Comparison of ENCODE assay signal across 26 mouse cellular contexts in the genomic region with DNA sequence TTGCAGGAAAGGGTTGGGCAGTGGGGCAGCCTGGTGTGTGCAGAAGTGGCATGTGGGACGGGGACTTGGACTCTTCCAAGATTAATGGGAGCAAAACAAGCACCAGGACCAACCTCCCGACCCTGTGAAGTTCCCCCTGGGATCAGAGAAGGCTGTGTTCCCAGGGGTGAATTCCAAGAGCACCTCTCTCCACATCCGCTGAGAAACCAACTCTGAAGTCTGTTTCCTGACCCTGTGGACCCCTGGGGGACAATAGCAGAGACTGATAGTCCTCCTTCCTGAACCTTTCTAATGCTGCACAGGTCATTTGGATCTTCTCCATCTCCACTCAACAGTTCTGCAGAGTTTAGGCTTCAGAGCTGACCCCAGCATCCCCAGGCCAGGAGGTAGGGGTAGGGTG. TPM values are rescaled to one million over a fixed set of nuclear protein-coding genes. Genes with fewer than 3 reads are reported as not detected.
DNase-seq lines count a peak whose midpoint lies in the region; ATAC-seq and TF ChIP-seq lines count a peak whose summit lies in the region.
"Had no signal": no experiment of that assay in that cellular context is flagged by ENCODE, and none has a peak within 500 bp of the region (broad histone marks: within the 10 kb centered on the region; RNA-seq: fewer than 3 reads in every experiment).

No protein-coding gene starts in this region.

- H3K4me3 ChIP-seq in kidney, embryonic 14.5 days (ENCODE audit: low read length), result no peak overlapping the region
- no peak overlapping the region for H3K4me3 ChIP-seq in kidney, embryonic 15.5 days (replicated peaks)
- H3K4me3 ChIP-seq in neural tube, embryonic 15.5 days (replicated peaks), result no peak overlapping the region
- no peak overlapping the region for H3K4me3 ChIP-seq in stomach, postnatal 0 days (ENCODE audit: low read depth, low read length)
- H3K4me3 ChIP-seq: embryonic facial prominence, embryonic 15.5 days; heart, embryonic 10.5 days; intestine, embryonic 15.5 days; layer of hippocampus, adult 2 months; limb, embryonic 10.5 days had no signal

- no peak for TF ChIP-seq EP300 in stomach, postnatal 0 days (optimal IDR thresholded peaks at IDR 0.05)

- H3K4me1 ChIP-seq in kidney, embryonic 14.5 days (ENCODE audit: control insufficient read depth, insufficient read depth, low read length), result no peaks in the 10 kb centered on the region
- 0 out of 2 replicates have a peak, but pooled peaks cover 3% of the 10 kb centered on the region for H3K4me1 ChIP-seq in kidney, embryonic 15.5 days
- peaks cover 3% of the 10 kb centered on the region; the same call in 1 of the 2 replicates for H3K4me1 ChIP-seq in neural tube, embryonic 15.5 days
- H3K4me1 ChIP-seq in stomach, postnatal 0 days (replicated peaks; ENCODE audit: control insufficient read depth, insufficient read depth), result no peaks in the 10 kb centered on the region
- H3K4me1 ChIP-seq: embryonic facial prominence, embryonic 15.5 days; intestine, embryonic 15.5 days had no signal

- ATAC-seq in kidney, embryonic 14.5 days (ENCODE audit: low FRiP score, low TSS enrichment), result no peak
- ATAC-seq in kidney, embryonic 15.5 days (replicated peaks; ENCODE audit: low FRiP score), result peak; percentile 23; the same call in 1 of the 2 replicates
- no peak for ATAC-seq in neural tube, embryonic 15.5 days (ENCODE audit: low FRiP score)
- ATAC-seq in stomach, postnatal 0 days (ENCODE audit: low FRiP score, low TSS enrichment), result no peak
- ATAC-seq: forebrain, embryonic 14.5 days; hindbrain, embryonic 16.5 days; intestine, embryonic 15.5 days had no signal

- TF ChIP-seq CTCF in stomach, postnatal 0 days (IDR thresholded peaks at IDR 0.05; ENCODE audit: low read depth), result no peak

- H3K27me3 ChIP-seq in kidney, embryonic 14.5 days (ENCODE audit: control insufficient read depth, insufficient read depth, low read length), result no peaks in the 10 kb centered on the region
- peaks cover 5% of the 10 kb centered on the region; the same call in 1 of the 2 replicates for H3K27me3 ChIP-seq in kidney, embryonic 15.5 days
- no peaks in the 10 kb centered on the region for H3K27me3 ChIP-seq in neural tube, embryonic 15.5 days (replicated peaks)
- no peaks in the 10 kb centered on the region for H3K27me3 ChIP-seq in stomach, postnatal 0 days (ENCODE audit: control insufficient read depth, insufficient read depth, low read length)
- H3K27me3 ChIP-seq: embryonic facial prominence, embryonic 15.5 days; intestine, embryonic 15.5 days had no signal

- DNase-seq in kidney, adult 11 months, result peak; percentile 50
- peak; percentile 21 to 47 for DNase-seq in kidney, adult 8-10 months
- DNase-seq in kidney, postnatal 36 days, result peak; percentile 51 to 53
- no peak for DNase-seq in stomach, postnatal 0 days (ENCODE audit: low spot score)
- DNase-seq: cerebellum, adult 9-11 months; lung, adult 2 months; lung, postnatal 36 days; midbrain, embryonic 14.5 days; right cerebral cortex, postnatal 25 days; thymus, postnatal 14 days had no signal

- H3K9ac ChIP-seq in kidney, embryonic 14.5 days (ENCODE audit: low read depth, low read length), result no peak overlapping the region
- H3K9ac ChIP-seq in kidney, embryonic 15.5 days, result no peak overlapping the region
- no peak overlapping the region for H3K9ac ChIP-seq in neural tube, embryonic 15.5 days (replicated peaks)
- H3K9ac ChIP-seq in stomach, postnatal 0 days (ENCODE audit: low read length), result no peak overlapping the region
- H3K9ac ChIP-seq: embryonic facial prominence, embryonic 15.5 days; intestine, embryonic 15.5 days had no signal

- H3K27ac ChIP-seq in kidney, embryonic 14.5 days (ENCODE audit: low read depth, low read length), result no peak overlapping the region
- no peak overlapping the region for H3K27ac ChIP-seq in kidney, embryonic 15.5 days
- H3K27ac ChIP-seq in neural tube, embryonic 15.5 days (replicated peaks), result no peak overlapping the region
- no peak overlapping the region for H3K27ac ChIP-seq in stomach, postnatal 0 days (replicated peaks)
- H3K27ac ChIP-seq: embryonic facial prominence, embryonic 15.5 days; heart, embryonic 10.5 days; intestine, embryonic 15.5 days; layer of hippocampus, adult 2 months; limb, embryonic 10.5 days had no signal

- 55% methylated on average over 3 of the region's 3 CpGs for WGBS in kidney, embryonic 14.5 days
- 36% methylated on average over 3 of the region's 3 CpGs for WGBS in kidney, embryonic 15.5 days
- WGBS in neural tube, embryonic 15.5 days, result 58% methylated on average over 3 of the region's 3 CpGs
- WGBS in stomach, postnatal 0 days, result 43% methylated on average over 3 of the region's 3 CpGs

- no peaks in the 10 kb centered on the region for H3K9me3 ChIP-seq in kidney, embryonic 14.5 days (ENCODE audit: control insufficient read depth, low read length)
- H3K9me3 ChIP-seq in kidney, embryonic 15.5 days (replicated peaks), result no peaks in the 10 kb centered on the region
- H3K9me3 ChIP-seq in neural tube, embryonic 15.5 days (replicated peaks), result no peaks in the 10 kb centered on the region
- H3K9me3 ChIP-seq in stomach, postnatal 0 days (ENCODE audit: control insufficient read depth, low read length), result no peaks in the 10 kb centered on the region
- H3K9me3 ChIP-seq: embryonic facial prominence, embryonic 15.5 days; heart, embryonic 10.5 days; intestine, embryonic 15.5 days; limb, embryonic 10.5 days had no signal

- H3K4me2 ChIP-seq in kidney, embryonic 14.5 days (replicated peaks; ENCODE audit: low read depth, low read length), result no peak overlapping the region
- no peak overlapping the region for H3K4me2 ChIP-seq in kidney, embryonic 15.5 days
- no peak overlapping the region for H3K4me2 ChIP-seq in neural tube, embryonic 15.5 days
- H3K4me2 ChIP-seq in stomach, postnatal 0 days (replicated peaks; ENCODE audit: low read depth), result no peak overlapping the region
- H3K4me2 ChIP-seq: embryonic facial prominence, embryonic 15.5 days; intestine, embryonic 15.5 days had no signal

- no peaks in the 10 kb centered on the region for H3K36me3 ChIP-seq in kidney, embryonic 14.5 days (ENCODE audit: control insufficient read depth, insufficient read depth, low read length)
- no peaks in the 10 kb centered on the region for H3K36me3 ChIP-seq in kidney, embryonic 15.5 days
- no peaks in the 10 kb centered on the region for H3K36me3 ChIP-seq in neural tube, embryonic 15.5 days
- no peaks in the 10 kb centered on the region for H3K36me3 ChIP-seq in stomach, postnatal 0 days (ENCODE audit: control insufficient read depth, insufficient read depth, low read length)
- H3K36me3 ChIP-seq: embryonic facial prominence, embryonic 15.5 days; heart, embryonic 10.5 days; intestine, embryonic 15.5 days; limb, embryonic 10.5 days had no signal

RNA-seq across cellular contexts. Expression of a gene that starts 10.8 kb away (rescaled TPM):
- polyA plus RNA-seq in kidney, embryonic 14.5 days (2014; fragmentation: Nextera tagmentation; extraction: Ambion mirVana), result 15.9 and 28.8 TPM in 2 replicates
- 28.4 and 30.6 TPM in 2 replicates for polyA plus RNA-seq in kidney, embryonic 15.5 days (2015; fragmentation: Nextera tagmentation; extraction: Ambion mirVana)
- 31.4 and 36.4 TPM in 2 replicates for polyA plus RNA-seq in neural tube, embryonic 15.5 days (2015; fragmentation: Nextera tagmentation; extraction: Ambion mirVana)
- 13.2 and 14.7 TPM in 2 replicates for polyA plus RNA-seq in stomach, postnatal 0 days (2015; fragmentation: Nextera tagmentation; extraction: Ambion mirVana)

RNA-seq across cellular contexts. Expression of a gene that starts 45.4 kb away (rescaled TPM):
- polyA plus RNA-seq in kidney, embryonic 14.5 days (2014; fragmentation: Nextera tagmentation; extraction: Ambion mirVana), result not detected in 2 replicates
- 0.08 TPM in 1 of 2 replicates, not detected in the other for polyA plus RNA-seq in kidney, embryonic 15.5 days (2015; fragmentation: Nextera tagmentation; extraction: Ambion mirVana)
- polyA plus RNA-seq in neural tube, embryonic 15.5 days (2015; fragmentation: Nextera tagmentation; extraction: Ambion mirVana), result 0.09 TPM in 1 of 2 replicates, not detected in the other
- 0.05 TPM in 1 of 2 replicates, not detected in the other for polyA plus RNA-seq in stomach, postnatal 0 days (2015; fragmentation: Nextera tagmentation; extraction: Ambion mirVana)
- polyA plus RNA-seq: brain, embryonic 14.5 days; C2C12; forebrain, embryonic 14.5 days; gonadal fat pad, adult 2 months; heart, embryonic 16.5 days; hindbrain, embryonic 16.5 days; intestine, embryonic 15.5 days; limb, embryonic 10.5 days; liver, adult 2 months; lung, adult 2 months; midbrain, embryonic 14.5 days; neural tube, embryonic 11.5 days had no signal
